Mouse (Mus musculus): Measurements from ENCODE around the gene Plin2. TPM values are rescaled to one million over a fixed set of nuclear protein-coding genes. Genes with fewer than 3 reads are reported as not detected.
"Not testable (repeated sequence)": the region's sequence is repeated elsewhere in the genome, so short reads cannot be mapped to it uniquely, and the experiment has no call there.

Plin2 gene
- polyA plus RNA-seq, 1 experiment: 68.7 TPM

DNA sequence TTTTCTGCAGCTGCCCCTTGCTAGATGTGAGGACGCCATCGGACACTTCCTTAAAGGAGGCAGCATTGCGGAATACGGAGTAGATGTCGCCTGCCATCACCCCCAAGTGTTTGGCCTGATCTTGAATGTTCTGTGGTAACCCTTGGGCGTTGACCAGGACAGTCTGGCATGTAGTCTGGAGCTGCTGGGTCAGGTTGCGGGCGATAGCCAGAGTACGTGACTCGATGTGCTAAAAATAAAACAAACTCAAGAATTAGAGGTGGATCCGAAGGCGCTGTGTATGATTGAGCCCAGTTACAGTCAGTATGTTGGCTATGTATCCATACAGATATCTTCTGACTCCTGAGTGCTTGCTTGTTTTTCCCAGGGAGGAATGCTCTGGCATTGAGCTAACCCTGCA is 12.7 kb downstream of the Plin2 start:
- no peaks in the 10 kb centered on the region for H3K4me1 ChIP-seq (ENCODE audit: control insufficient read depth, insufficient read depth, low read length)
- no peak overlapping the region for H3K27ac ChIP-seq (ENCODE audit: control insufficient read depth, insufficient read depth, low read depth, low read length)
- H3K36me3 ChIP-seq (ENCODE audit: control insufficient read depth, insufficient read depth, low read length): no peaks in the 10 kb centered on the region
- no peak overlapping the region for H3K4me3 ChIP-seq (ENCODE audit: control insufficient read depth, low read depth, low read length)
- H3K27me3 ChIP-seq (ENCODE audit: control insufficient read depth, insufficient read depth, low read length): no peaks in the 10 kb centered on the region
- TF ChIP-seq CTCF (IDR thresholded peaks at IDR 0.05; ENCODE audit: control insufficient read depth, insufficient read depth, insufficient replicate concordance, low read depth, low read length) (no peak), POLR2A (IDR thresholded peaks at IDR 0.05; ENCODE audit: control insufficient read depth, low read depth, low read length) (no peak)

DNA sequence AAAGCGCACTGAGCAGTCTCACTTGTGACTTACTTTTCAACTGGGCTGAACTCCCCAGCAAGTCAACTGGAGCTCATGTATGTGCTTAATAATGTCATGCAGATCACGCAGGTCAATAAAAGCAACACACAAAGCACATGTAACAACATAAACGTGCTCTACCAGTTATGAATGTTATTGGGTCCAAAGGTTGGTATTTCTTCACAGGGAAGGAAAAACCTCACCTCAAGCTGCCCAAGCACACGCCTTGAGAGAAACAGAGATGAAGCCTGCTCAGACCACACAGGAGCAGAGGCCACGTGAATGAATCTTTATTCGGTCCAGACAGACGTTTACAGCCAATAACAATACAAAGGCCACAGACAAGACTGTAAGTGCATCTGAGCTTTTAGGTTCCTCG is 13.4 kb downstream of the Plin2 start:
- not testable (repeated sequence) for H3K27me3 ChIP-seq (ENCODE audit: control insufficient read depth, insufficient read depth, low read length); H3K4me1 ChIP-seq (ENCODE audit: control insufficient read depth, insufficient read depth, low read length); H3K27ac ChIP-seq (ENCODE audit: control insufficient read depth, insufficient read depth, low read depth, low read length); H3K4me3 ChIP-seq (ENCODE audit: control insufficient read depth, low read depth, low read length); H3K36me3 ChIP-seq (ENCODE audit: control insufficient read depth, insufficient read depth, low read length)

DNA sequence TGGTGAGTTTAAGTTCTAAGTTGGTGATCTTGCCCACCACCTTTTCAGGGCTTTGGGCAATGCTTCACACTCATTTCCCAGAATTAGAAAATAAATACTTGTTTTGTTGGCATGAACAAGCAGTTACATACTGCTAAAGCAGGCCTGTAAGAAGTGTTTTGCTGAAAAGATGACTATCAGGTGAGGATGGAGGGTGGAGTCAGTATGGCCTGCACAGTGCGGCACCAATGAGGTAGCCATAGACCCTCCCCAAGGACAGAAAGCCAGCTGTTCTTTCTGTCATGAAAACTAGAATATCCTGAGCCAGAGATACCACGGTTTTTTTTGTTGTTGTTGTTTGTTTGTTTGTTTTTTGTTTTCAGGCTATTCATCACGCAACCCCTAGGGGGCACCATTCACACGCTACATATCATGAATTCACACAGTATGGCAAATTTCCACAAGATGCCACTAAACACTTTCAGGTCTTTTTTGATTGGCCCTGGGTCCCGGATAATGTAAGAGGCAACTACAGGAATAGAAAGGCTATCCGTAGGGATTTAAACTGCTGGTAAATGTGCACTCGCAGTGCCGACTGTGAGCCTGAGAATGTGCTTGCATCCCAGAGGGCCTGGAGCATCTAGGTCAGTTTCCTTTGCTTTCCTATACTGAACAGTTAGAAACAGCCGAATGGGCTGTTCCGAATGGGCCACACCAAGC is 18.0 kb downstream of the Plin2 start:
- Histone ChIP-seq H3K27ac (ENCODE audit: control insufficient read depth, insufficient read depth, low read depth, low read length) (no peak overlapping the region), H3K4me3 (ENCODE audit: control insufficient read depth, low read depth, low read length) (no peak overlapping the region), H3K27me3 (ENCODE audit: control insufficient read depth, insufficient read depth, low read length) (no peaks in the 10 kb centered on the region), H3K4me1 (ENCODE audit: control insufficient read depth, insufficient read depth, low read length) (no peaks in the 10 kb centered on the region), H3K36me3 (ENCODE audit: control insufficient read depth, insufficient read depth, low read length) (no peaks in the 10 kb centered on the region)
- TF ChIP-seq POLR2A (IDR thresholded peaks at IDR 0.05; ENCODE audit: control insufficient read depth, low read depth, low read length): no peak
- no peak for TF ChIP-seq CTCF (IDR thresholded peaks at IDR 0.05; ENCODE audit: control insufficient read depth, insufficient read depth, insufficient replicate concordance, low read depth, low read length)

DNA sequence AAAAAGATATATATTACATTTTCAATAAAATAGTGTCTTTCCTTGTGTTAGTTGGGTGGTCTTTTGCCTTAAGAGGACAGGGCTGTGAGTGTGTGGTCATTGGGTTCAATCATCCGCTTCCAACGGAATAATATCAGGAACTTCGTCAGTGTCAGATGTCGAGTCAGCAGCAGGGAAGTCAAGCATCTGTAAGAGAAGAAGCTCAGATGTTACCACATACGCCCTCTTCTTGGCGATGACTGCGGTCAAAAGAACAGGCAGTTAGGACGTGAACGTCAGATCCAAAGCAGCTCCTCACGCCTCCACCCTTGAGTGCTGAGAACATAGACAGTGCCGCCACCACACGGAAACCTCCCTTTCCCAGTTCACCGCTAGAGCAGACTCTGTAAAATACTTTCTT is 21.5 kb downstream of the Plin2 start:
- not testable (repeated sequence) for H3K36me3 ChIP-seq (ENCODE audit: control insufficient read depth, insufficient read depth, low read length); H3K4me1 ChIP-seq (ENCODE audit: control insufficient read depth, insufficient read depth, low read length); H3K27ac ChIP-seq (ENCODE audit: control insufficient read depth, insufficient read depth, low read depth, low read length); H3K27me3 ChIP-seq (ENCODE audit: control insufficient read depth, insufficient read depth, low read length); H3K4me3 ChIP-seq (ENCODE audit: control insufficient read depth, low read depth, low read length)

DNA sequence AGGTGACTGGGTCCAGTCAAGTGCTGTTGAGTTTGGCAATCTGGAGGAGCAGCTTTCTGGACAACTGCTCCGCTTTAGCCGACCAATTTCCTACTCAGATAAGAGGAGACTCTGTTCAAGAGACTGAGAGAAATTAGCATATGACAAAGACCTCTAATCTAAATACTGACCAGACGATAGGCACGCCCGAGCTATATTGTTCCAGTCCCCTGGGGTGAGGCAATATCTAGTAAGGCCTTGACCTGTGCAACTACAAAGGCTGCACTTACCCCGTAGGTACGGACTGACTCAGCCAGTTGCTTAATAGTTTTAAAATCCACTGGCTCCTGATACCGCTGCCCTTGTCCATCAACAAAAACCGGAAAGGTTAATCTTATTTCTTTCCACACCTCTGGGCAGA is 32.3 kb downstream of the Plin2 start:
- H3K36me3 ChIP-seq (ENCODE audit: control insufficient read depth, insufficient read depth, low read length); H3K27ac ChIP-seq (ENCODE audit: control insufficient read depth, insufficient read depth, low read depth, low read length); H3K4me1 ChIP-seq (ENCODE audit: control insufficient read depth, insufficient read depth, low read length); H3K4me3 ChIP-seq (ENCODE audit: control insufficient read depth, low read depth, low read length); H3K27me3 ChIP-seq (ENCODE audit: control insufficient read depth, insufficient read depth, low read length): not testable (repeated sequence)

DNA sequence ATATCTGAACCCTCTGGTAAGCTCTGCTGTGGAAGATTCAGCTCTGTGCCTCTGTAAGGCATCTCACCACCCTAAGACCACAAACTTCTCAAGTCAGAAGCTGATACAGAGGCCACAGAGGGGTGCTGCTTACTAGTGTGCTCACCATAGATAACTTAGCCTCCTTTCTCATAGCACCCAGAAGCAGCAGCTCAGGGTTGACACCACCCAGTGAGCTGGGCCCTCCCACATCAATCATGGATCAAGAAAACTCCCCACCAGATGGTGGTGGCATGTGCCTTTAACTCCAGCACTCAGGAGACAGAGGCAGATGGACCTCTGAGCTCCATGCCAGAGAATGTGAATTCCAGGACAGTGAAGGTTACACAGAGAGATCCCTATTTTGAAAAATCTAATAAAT is 35.0 kb downstream of the Plin2 start:
- not testable (repeated sequence) for H3K4me1 ChIP-seq (ENCODE audit: control insufficient read depth, insufficient read depth, low read length); H3K27ac ChIP-seq (ENCODE audit: control insufficient read depth, insufficient read depth, low read depth, low read length); H3K36me3 ChIP-seq (ENCODE audit: control insufficient read depth, insufficient read depth, low read length); H3K27me3 ChIP-seq (ENCODE audit: control insufficient read depth, insufficient read depth, low read length); H3K4me3 ChIP-seq (ENCODE audit: control insufficient read depth, low read depth, low read length)

GRCm38 (mm10) chr4:86634312-86634711 is 35.5 kb downstream of the Plin2 start:
- H3K36me3 ChIP-seq (ENCODE audit: control insufficient read depth, insufficient read depth, low read length); H3K4me1 ChIP-seq (ENCODE audit: control insufficient read depth, insufficient read depth, low read length); H3K27me3 ChIP-seq (ENCODE audit: control insufficient read depth, insufficient read depth, low read length); H3K27ac ChIP-seq (ENCODE audit: control insufficient read depth, insufficient read depth, low read depth, low read length); H3K4me3 ChIP-seq (ENCODE audit: control insufficient read depth, low read depth, low read length): not testable (repeated sequence)

DNA sequence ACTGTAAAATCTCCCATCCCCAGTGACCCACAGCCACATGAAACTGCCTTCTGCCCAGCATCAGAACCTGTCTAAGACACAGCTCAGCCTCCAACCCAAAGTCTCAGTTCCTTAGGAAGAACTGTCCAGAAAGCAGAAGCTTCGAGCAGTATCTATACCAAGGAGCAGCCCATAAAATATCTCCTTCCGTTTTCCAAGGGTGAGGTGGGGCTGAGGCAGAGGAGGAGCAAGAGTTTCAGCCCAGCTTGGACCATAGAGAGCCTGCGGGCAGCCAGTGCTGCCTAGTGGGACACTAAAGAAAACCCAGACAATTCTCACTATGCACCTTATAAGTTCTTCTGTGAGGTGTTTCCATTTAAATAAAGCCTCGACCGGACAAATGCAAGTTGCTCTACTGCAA is 37.3 kb downstream of the Plin2 start:
- H3K27ac ChIP-seq (ENCODE audit: control insufficient read depth, insufficient read depth, low read depth, low read length); H3K4me1 ChIP-seq (ENCODE audit: control insufficient read depth, insufficient read depth, low read length); H3K27me3 ChIP-seq (ENCODE audit: control insufficient read depth, insufficient read depth, low read length); H3K36me3 ChIP-seq (ENCODE audit: control insufficient read depth, insufficient read depth, low read length): not testable (repeated sequence)
- peak overlapping the region; percentile 60 for H3K4me3 ChIP-seq (ENCODE audit: control insufficient read depth, low read depth, low read length)

GRCm38 (mm10) chr4:86631831-86632230 is 38.0 kb downstream of the Plin2 start:
- H3K36me3 ChIP-seq (ENCODE audit: control insufficient read depth, insufficient read depth, low read length): no peaks in the 10 kb centered on the region
- no peak overlapping the region for H3K27ac ChIP-seq (ENCODE audit: control insufficient read depth, insufficient read depth, low read depth, low read length)
- H3K4me1 ChIP-seq (ENCODE audit: control insufficient read depth, insufficient read depth, low read length): no peaks in the 10 kb centered on the region
- H3K27me3 ChIP-seq (ENCODE audit: control insufficient read depth, insufficient read depth, low read length): no peaks in the 10 kb centered on the region
- H3K4me3 ChIP-seq (ENCODE audit: control insufficient read depth, low read depth, low read length): peak overlapping the region; percentile 80
- no peak for TF ChIP-seq POLR2A (IDR thresholded peaks at IDR 0.05; ENCODE audit: control insufficient read depth, low read depth, low read length)
- TF ChIP-seq CTCF (IDR thresholded peaks at IDR 0.05; ENCODE audit: control insufficient read depth, insufficient read depth, insufficient replicate concordance, low read depth, low read length): no peak

DNA sequence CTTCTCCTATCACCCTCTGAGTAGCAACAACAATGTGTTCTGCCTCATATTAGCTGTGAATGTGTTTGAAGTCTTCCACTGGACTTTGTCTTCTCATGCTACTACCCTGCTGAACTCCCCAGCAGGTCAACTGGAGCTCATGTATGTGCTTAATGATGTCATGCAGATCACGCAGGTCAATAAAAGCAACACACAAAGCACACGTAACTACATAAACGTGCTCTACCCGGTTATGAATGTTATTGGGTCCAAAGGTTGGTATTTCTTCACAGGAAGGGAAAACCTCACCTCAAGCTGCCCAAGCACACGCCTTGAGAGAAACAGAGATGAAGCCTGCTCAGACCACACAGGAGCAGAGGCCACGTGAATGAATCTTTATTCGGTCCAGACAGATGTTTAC is 43.4 kb downstream of the Plin2 start:
- H3K27me3 ChIP-seq (ENCODE audit: control insufficient read depth, insufficient read depth, low read length); H3K4me1 ChIP-seq (ENCODE audit: control insufficient read depth, insufficient read depth, low read length); H3K27ac ChIP-seq (ENCODE audit: control insufficient read depth, insufficient read depth, low read depth, low read length); H3K36me3 ChIP-seq (ENCODE audit: control insufficient read depth, insufficient read depth, low read length); H3K4me3 ChIP-seq (ENCODE audit: control insufficient read depth, low read depth, low read length): not testable (repeated sequence)
